In the genomic region with DNA sequence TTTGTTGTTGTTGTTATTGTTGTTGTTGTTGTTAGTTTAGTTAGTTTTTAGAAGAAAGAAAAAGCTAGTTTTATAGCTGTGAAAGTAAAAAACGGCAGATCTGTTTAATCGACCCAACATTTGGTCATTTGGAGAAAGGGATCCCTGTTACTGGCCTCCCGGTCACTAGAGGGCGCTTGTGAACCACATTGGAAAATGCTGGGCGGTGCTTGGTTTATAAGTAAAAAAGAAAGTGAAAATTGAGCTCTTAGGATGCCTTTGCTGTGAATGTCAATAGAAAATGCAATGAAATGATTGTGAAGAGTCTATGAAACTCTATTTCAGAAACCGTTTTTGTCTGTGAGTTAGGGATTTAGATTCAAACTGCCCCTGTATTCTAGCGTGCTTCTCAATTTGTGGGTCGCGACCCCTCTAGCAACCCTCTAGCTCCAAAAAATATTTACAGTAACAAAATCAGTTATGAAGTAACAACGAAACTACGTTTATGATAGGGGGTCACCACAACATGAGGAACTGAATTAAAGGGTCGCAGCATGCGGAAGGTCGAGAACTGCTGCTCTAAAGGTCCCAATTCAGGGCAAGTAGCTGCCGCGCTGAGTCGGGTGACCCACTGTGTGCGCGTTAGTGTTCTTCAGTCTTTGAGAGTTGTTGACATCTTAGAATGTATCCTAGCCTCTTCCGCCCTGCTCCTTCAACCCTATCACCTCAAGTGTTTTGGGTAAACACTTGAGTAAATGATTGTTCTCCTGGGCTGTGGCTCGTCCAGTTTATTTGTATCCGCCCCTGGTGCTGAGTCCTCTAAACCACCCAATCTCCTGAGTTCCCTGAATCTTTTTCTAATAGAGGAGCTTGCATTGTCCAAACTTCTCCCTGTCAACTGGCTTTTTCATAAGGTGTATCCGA, we compare ENCODE assay signal across 8 mouse cellular contexts. TPM values are rescaled to one million over a fixed set of nuclear protein-coding genes. Genes with fewer than 3 reads are reported as not detected.
A peak's percentile ranks its signal among the peaks of the same experiment; 100 is the strongest.
DNase-seq lines count a peak whose midpoint lies in the region; ATAC-seq and TF ChIP-seq lines count a peak whose summit lies in the region.

No protein-coding gene starts in this region.

- 60% methylated on average over 23 of the region's 23 CpGs for WGBS in forebrain, embryonic 11.5 days
- WGBS in lung, embryonic 16.5 days: 37% methylated on average over 23 of the region's 23 CpGs

- H3K4me3 ChIP-seq in ES-E14 (ENCODE audit: insufficient read depth in 1 of 2, low read depth in 1 of 2, low read length in 2 of 2, poor library complexity in 1 of 2, severe bottlenecking in 1 of 2): peak overlapping the region; percentile 9 to 53
- no peak overlapping the region; the same call in 1 of the 2 replicates for H3K4me3 ChIP-seq in forebrain, embryonic 11.5 days (ENCODE audit: low read depth, low read length)
- H3K4me3 ChIP-seq in lung, embryonic 16.5 days (ENCODE audit: low read length): peak overlapping the region; percentile 50

- no peak overlapping the region for H3K27ac ChIP-seq in ES-E14 (ENCODE audit: insufficient read depth, low read depth, low read length, poor library complexity, severe bottlenecking)
- H3K27ac ChIP-seq in forebrain, embryonic 11.5 days (ENCODE audit: low read depth, low read length): no peak overlapping the region
- no peak overlapping the region for H3K27ac ChIP-seq in lung, embryonic 16.5 days (ENCODE audit: low read length)

- no peaks in the 10 kb centered on the region for H3K36me3 ChIP-seq in ES-E14 (ENCODE audit: control insufficient read depth, insufficient read depth, low read length, poor library complexity, severe bottlenecking)
- H3K36me3 ChIP-seq in forebrain, embryonic 11.5 days (ENCODE audit: control insufficient read depth, insufficient read depth, low read length): no peaks in the 10 kb centered on the region
- H3K36me3 ChIP-seq in lung, embryonic 16.5 days (ENCODE audit: control insufficient read depth, insufficient read depth, low read length): no peaks in the 10 kb centered on the region

- peak; percentile 54 for DNase-seq in ES-E14 (ENCODE audit: low read depth, low spot score)
- peak; percentile 5 for DNase-seq in c-Kit-negative CD71-positive TER-119-positive erythroid progenitor cells, embryonic 14.5 days (ENCODE audit: low read depth, low spot score)
- DNase-seq in forebrain, embryonic 11.5 days (ENCODE audit: low spot score): peak; percentile 83
- DNase-seq in heart, postnatal 4 days: peak; percentile 85
- DNase-seq in layer of hippocampus, adult 18-20 months (ENCODE audit: low spot score in 2 of 2): peak; percentile 58 to 88
- DNase-seq in ovary, postnatal 10 days (ENCODE audit: low spot score): peak; percentile 29
- DNase-seq in thymus, postnatal 0 days (ENCODE audit: low spot score): peak; percentile 56

- no peaks in the 10 kb centered on the region for H3K4me1 ChIP-seq in ES-E14 (ENCODE audit: control insufficient read depth in 2 of 2, insufficient read depth in 2 of 2, low read length in 2 of 2, poor library complexity in 1 of 2)
- H3K4me1 ChIP-seq in forebrain, embryonic 11.5 days (replicated peaks; ENCODE audit: control insufficient read depth, insufficient read depth, low read length): no peaks in the 10 kb centered on the region
- no peaks in the 10 kb centered on the region for H3K4me1 ChIP-seq in lung, embryonic 16.5 days (replicated peaks; ENCODE audit: control insufficient read depth, insufficient read depth, low read length)

- no peak for ATAC-seq in forebrain, embryonic 11.5 days (replicated peaks; ENCODE audit: low FRiP score)
- peak; percentile 26; the same call in 1 of the 2 replicates for ATAC-seq in lung, embryonic 16.5 days (ENCODE audit: low read depth)

- in situ Hi-C loops in ES-E14 (cut with MboI; ENCODE audit: low sequenced_read_pairs in 2 of 2, unreplicated experiment in 2 of 2): loop anchor here in 1 of 2 experiments (10.0 to 25.0 kb wide), 2 partner anchors 432 to 656 kb away; no protein-coding TSS in a partner anchor

- H3K27me3 ChIP-seq in forebrain, embryonic 11.5 days (ENCODE audit: control insufficient read depth, insufficient read depth, low read length): no peaks in the 10 kb centered on the region; the same call in 1 of the 2 replicates
- peaks cover 3% of the 10 kb centered on the region; the same call in 1 of the 2 replicates for H3K27me3 ChIP-seq in lung, embryonic 16.5 days (ENCODE audit: control insufficient read depth, insufficient read depth, low read depth, low read length)

- peak overlapping the region; percentile 18; the same call in 1 of the 2 replicates for H3K4me2 ChIP-seq in forebrain, embryonic 11.5 days (ENCODE audit: low read depth, low read length, severe bottlenecking)
- H3K4me2 ChIP-seq in lung, embryonic 16.5 days (ENCODE audit: low read depth, low read length): peak overlapping the region; percentile 54

- no peak overlapping the region for H3K9ac ChIP-seq in ES-E14 (ENCODE audit: insufficient read depth, low read depth, low read length, poor library complexity, severe bottlenecking)
- no peak overlapping the region for H3K9ac ChIP-seq in forebrain, embryonic 11.5 days (ENCODE audit: low read length)
- H3K9ac ChIP-seq in lung, embryonic 16.5 days (ENCODE audit: low read length): peak overlapping the region; percentile 52

- H3K9me3 ChIP-seq in ES-E14 (ENCODE audit: control insufficient read depth, insufficient read depth, low read depth, low read length): no peaks in the 10 kb centered on the region
- H3K9me3 ChIP-seq in forebrain, embryonic 11.5 days (ENCODE audit: control insufficient read depth, low read length): no peaks in the 10 kb centered on the region
- no peaks in the 10 kb centered on the region for H3K9me3 ChIP-seq in lung, embryonic 16.5 days (ENCODE audit: control insufficient read depth, low read length)

TF ChIP-seq in ES-E14, 5 proteins besides CTCF, POLR2A, EP300 and RAD21:
- TF ChIP-seq HCFC1 (IDR thresholded peaks at IDR 0.05; ENCODE audit: borderline replicate concordance, insufficient read depth, low read length) (no peak), ZC3H11A (IDR thresholded peaks at IDR 0.05; ENCODE audit: borderline replicate concordance, low read depth, low read length) (peak; percentile 47; the same call in 1 of the 2 replicates), MAFK (IDR thresholded peaks at IDR 0.05; ENCODE audit: insufficient read depth, low read depth, low read length) (no peak), CHD2 (IDR thresholded peaks at IDR 0.05; ENCODE audit: low read depth, low read length) (peak; percentile 92), ZNF384 (IDR thresholded peaks at IDR 0.05; ENCODE audit: low read depth, low read length) (no peak)

RNA-seq across cellular contexts. Expression of gene Schip1, which starts 8.0 kb away (rescaled TPM):
- total RNA-seq in ES-E14 (2012; rRNA removed): 38.3 and 48.4 TPM in 2 replicates
- 72.6 and 76.9 TPM in 2 replicates for polyA plus RNA-seq in forebrain, embryonic 11.5 days (2014; fragmentation: Nextera tagmentation; extraction: Ambion mirVana)
- 10 to 100 TPM; 94.7 to 98.3 TPM for total RNA-seq in heart, postnatal 4 days (2021)
- 100 to 1,000 TPM; 284 to 288 TPM for total RNA-seq in layer of hippocampus, adult 18-20 months (2021)
- 29.1 and 31.2 TPM in 2 replicates for polyA plus RNA-seq in lung, embryonic 16.5 days (2015; fragmentation: Nextera tagmentation; extraction: Ambion mirVana)
- 4.7 and 4.9 TPM in 2 replicates for polyA plus RNA-seq in thymus, postnatal 0 days (2015; fragmentation: Nextera tagmentation; extraction: Ambion mirVana)

Comparison
In these comparisons a context has a peak if more than half of its experiments do, and no peak if none do; other contexts are left out.
1. DNase-seq: peak in every context shown above with its lines; median percentile 85 in heart, postnatal 4 days; 83 in forebrain, embryonic 11.5 days; 73 in layer of hippocampus, adult 18-20 months; 56 in thymus, postnatal 0 days; 54 in ES-E14; 29 in ovary, postnatal 10 days; 5 in c-Kit-negative CD71-positive TER-119-positive erythroid progenitor cells, embryonic 14.5 days.